Mouse (Mus musculus) olfactory bulb, adult 2 months (tissue): ENCODE measurements around the gene Pdcd11.

Experiments
- CTCF ChIP-seq: fragments of 200-500 bp; IDR thresholded peaks from 2 replicates; pipeline ENCODE4 v1.5.1; 2012; ENCODE audit warnings: low read depth, mild to moderate bottlenecking, low read length, moderate library complexity; ENCODE audit not compliant: insufficient read depth
- POLR2A ChIP-seq: fragments of 200-500 bp; IDR thresholded peaks from 2 replicates; pipeline ENCODE4 v1.6.1; 2012; ENCODE audit warnings: mild to moderate bottlenecking, low read depth, low read length, moderate library complexity; ENCODE audit not compliant: insufficient read depth

GRCm38 (mm10) chr19:47174515-47174914, 83.9 kb downstream of the Pdcd11 start:
- TF ChIP-seq CTCF (no peak), POLR2A (no peak)
